Mouse (Mus musculus) forebrain, embryonic 12.5 days (tissue): ENCODE measurements at regions not wholly inside any gene's neighbourhood (a gene's known extent, or its start where the extent isn't known, plus 50 kb on each side); places are given as distances from the start of the nearest gene placed in this dataset.

Experiments
- ATAC-seq: fragments of 200-750 bp; cut with Nextera tagmentation; 2 replicates; pipeline ENCODE4 v1.8.0; 2017; ENCODE audit warnings: moderate TSS enrichment; ENCODE audit not compliant: low FRiP score
- H3K27ac ChIP-seq: fragments of 300-500 bp; sonication (generic); 2 replicates; pipeline ENCODE4 v1.5.1; 2016; ENCODE audit warnings: mild to moderate bottlenecking
- H3K27me3 ChIP-seq: fragments of 300-500 bp; sonication (generic); 2 replicates; pipeline ENCODE4 v1.6.1; 2016; ENCODE audit warnings: mild to moderate bottlenecking
- H3K36me3 ChIP-seq: fragments of 300-500 bp; sonication (generic); replicated peaks from 2 replicates; pipeline ENCODE4 v1.6.1; 2016; ENCODE audit warnings: mild to moderate bottlenecking
- H3K4me1 ChIP-seq: fragments of 300-500 bp; sonication (generic); 2 replicates; pipeline ENCODE4 v1.6.1; 2016
- H3K4me2 ChIP-seq: fragments of 300-500 bp; sonication (generic); 2 replicates; pipeline ENCODE4 v1.6.1; 2016; ENCODE audit warnings: mild to moderate bottlenecking, moderate library complexity
- H3K4me3 ChIP-seq: fragments of 300-500 bp; sonication (generic); replicated peaks from 2 replicates; pipeline ENCODE4 v1.5.1; 2016; ENCODE audit warnings: mild to moderate bottlenecking
- H3K9ac ChIP-seq: fragments of 300-500 bp; sonication (generic); 2 replicates; pipeline ENCODE4 v1.6.1; 2016; ENCODE audit warnings: mild to moderate bottlenecking
- H3K9me3 ChIP-seq: fragments of 300-500 bp; sonication (generic); 2 replicates; pipeline ENCODE4 v1.6.1; 2016
- WGBS: fragments of 180-500 bp; shearing (Covaris S2); methylation state at CpG from one replicate; pipeline ENCODE4 v1.1.7; 2016; 5-methylcytosine and 5-hydroxymethylcytosine counted together

- H3K36me3 ChIP-seq = no peaks in the 10 kb centered on the region
- WGBS = 72% methylated on average over 6 of the region's 6 CpGs
Measured at GRCm38 (mm10) chr7:72900816-72901215, 474.5 kb upstream of the Rgma start.

GRCm38 (mm10) chr7:72905891-72906290 lies 469.4 kb upstream of the Rgma start:
- WGBS = 49% methylated on average over 2 of the region's 2 CpGs
- no peak overlapping the region for H3K9ac ChIP-seq
- H3K36me3 ChIP-seq = no peaks in the 10 kb centered on the region
- no peaks in the 10 kb centered on the region for H3K27me3 ChIP-seq
- peaks cover 6% of the 10 kb centered on the region for H3K4me1 ChIP-seq
- H3K4me2 ChIP-seq = no peak overlapping the region
- H3K27ac ChIP-seq = no peak overlapping the region
- H3K9me3 ChIP-seq = no peaks in the 10 kb centered on the region
- no peak for ATAC-seq
- no peak overlapping the region for H3K4me3 ChIP-seq

More at GRCm38 (mm10) chr7:72900816-72901215, 474.5 kb upstream of the Rgma start:
- no peak overlapping the region for H3K4me2 ChIP-seq
- H3K27me3 ChIP-seq = no peaks in the 10 kb centered on the region
- no peak overlapping the region for H3K4me3 ChIP-seq
- no peaks in the 10 kb centered on the region for H3K9me3 ChIP-seq
- H3K4me1 ChIP-seq = peaks cover 4% of the 10 kb centered on the region
- H3K27ac ChIP-seq = no peak overlapping the region
- ATAC-seq = no peak
- H3K9ac ChIP-seq = no peak overlapping the region

DNA sequence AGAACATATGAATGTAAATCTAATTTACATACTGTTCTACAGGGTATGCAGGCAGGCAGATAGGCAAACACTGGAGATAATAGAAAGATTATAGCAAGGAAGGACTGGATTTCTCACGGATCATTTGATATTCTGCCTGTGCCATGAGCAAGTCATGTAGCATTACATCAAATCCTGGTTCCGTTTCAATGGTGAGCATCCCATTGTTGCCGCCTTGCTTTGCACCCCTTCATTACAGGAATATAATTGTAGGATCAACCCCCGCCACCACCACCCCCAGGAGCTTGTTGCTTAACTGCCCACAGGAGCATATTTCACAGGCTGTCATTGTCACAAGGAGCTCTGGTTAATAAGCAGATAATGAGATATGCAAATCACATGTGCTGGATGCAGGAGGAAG lies 468.8 kb upstream of the Rgma start:
- Histone ChIP-seq H3K4me3 (no peak overlapping the region), H3K4me1 (peaks cover 6% of the 10 kb centered on the region), H3K36me3 (no peaks in the 10 kb centered on the region), H3K9ac (no peak overlapping the region), H3K27me3 (no peaks in the 10 kb centered on the region), H3K27ac (no peak overlapping the region), H3K4me2 (no peak overlapping the region), H3K9me3 (no peaks in the 10 kb centered on the region)
- no peak for ATAC-seq
- 63% methylated on average over 4 of the region's 4 CpGs for WGBS

GRCm38 (mm10) chr7:72926772-72927380 lies 448.4 kb upstream of the Rgma start:
- Histone ChIP-seq H3K27me3 (no peaks in the 10 kb centered on the region), H3K4me2 (no peak overlapping the region), H3K4me3 (no peak overlapping the region), H3K4me1 (peaks cover 5% of the 10 kb centered on the region; the same call in 1 of the 2 replicates), H3K9me3 (no peaks in the 10 kb centered on the region), H3K9ac (no peak overlapping the region), H3K36me3 (no peaks in the 10 kb centered on the region), H3K27ac (no peak overlapping the region)
- no peak for ATAC-seq
- 73% methylated on average over 20 of the region's 20 CpGs for WGBS

DNA sequence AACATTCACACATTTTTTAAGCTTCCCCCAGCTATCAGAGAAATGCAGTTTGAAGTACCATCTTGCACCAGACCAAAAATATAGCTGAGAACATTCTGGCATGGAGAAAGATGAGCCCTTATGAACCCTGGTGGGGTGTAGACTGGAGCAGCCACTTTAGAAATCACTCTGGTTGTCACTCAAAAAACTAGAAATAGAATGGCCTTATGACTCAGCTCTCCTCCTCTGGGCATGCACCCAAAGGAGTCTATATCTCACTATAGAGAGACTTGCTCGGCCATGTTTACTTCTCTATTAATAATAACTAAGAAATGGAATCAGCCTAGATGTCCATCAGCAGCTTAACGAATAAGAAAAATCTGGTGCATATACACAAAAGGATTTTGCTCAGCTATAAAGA lies 436.5 kb upstream of the Rgma start:
- Histone ChIP-seq H3K4me2 (no peak overlapping the region), H3K36me3 (no peaks in the 10 kb centered on the region), H3K27me3 (no peaks in the 10 kb centered on the region), H3K4me1 (no peaks in the 10 kb centered on the region), H3K9me3 (no peaks in the 10 kb centered on the region), H3K4me3 (no peak overlapping the region), H3K27ac (no peak overlapping the region), H3K9ac (no peak overlapping the region)
- ATAC-seq = no peak
- WGBS = 92% methylated on average over 2 of the region's 2 CpGs

DNA sequence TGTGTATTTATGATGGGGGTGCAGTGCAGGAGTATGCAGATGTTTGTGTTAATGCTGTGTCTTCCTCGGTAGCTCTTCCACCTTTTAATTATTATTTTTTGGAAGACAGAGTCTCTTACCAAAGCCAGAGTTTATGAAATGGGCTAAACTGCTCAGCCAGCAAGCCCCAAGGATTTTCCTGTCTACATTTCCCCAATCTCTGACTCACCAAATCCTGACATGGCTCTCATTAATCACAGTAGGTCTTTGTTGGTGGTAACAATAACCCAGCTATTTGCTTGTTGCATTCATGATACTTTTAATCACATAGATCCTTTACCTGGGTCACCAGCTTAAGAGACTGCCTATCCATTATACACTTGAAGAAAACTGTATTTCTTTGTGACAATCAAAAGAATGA lies 427.8 kb upstream of the Rgma start:
- Histone ChIP-seq H3K27me3 (0 out of 2 replicates have a peak, but pooled peaks cover 3% of the 10 kb centered on the region), H3K4me3 (no peak overlapping the region), H3K36me3 (no peaks in the 10 kb centered on the region), H3K4me2 (no peak overlapping the region), H3K27ac (no peak overlapping the region), H3K9ac (no peak overlapping the region), H3K4me1 (peaks cover 16% of the 10 kb centered on the region), H3K9me3 (no peaks in the 10 kb centered on the region)
- ATAC-seq = no peak
- WGBS = 91% methylated on average over 1 of the region's 1 CpGs

GRCm38 (mm10) chr7:72948026-72948425 lies 427.3 kb upstream of the Rgma start:
- ATAC-seq = no peak
- 42% methylated on average over 5 of the region's 5 CpGs for WGBS
- peaks cover 16% of the 10 kb centered on the region for H3K4me1 ChIP-seq
- no peak overlapping the region for H3K4me2 ChIP-seq
- H3K9me3 ChIP-seq = no peaks in the 10 kb centered on the region
- no peaks in the 10 kb centered on the region for H3K36me3 ChIP-seq
- no peak overlapping the region for H3K27ac ChIP-seq
- no peak overlapping the region for H3K9ac ChIP-seq
- no peak overlapping the region for H3K4me3 ChIP-seq
- H3K27me3 ChIP-seq = 0 out of 2 replicates have a peak, but pooled peaks cover 3% of the 10 kb centered on the region

DNA sequence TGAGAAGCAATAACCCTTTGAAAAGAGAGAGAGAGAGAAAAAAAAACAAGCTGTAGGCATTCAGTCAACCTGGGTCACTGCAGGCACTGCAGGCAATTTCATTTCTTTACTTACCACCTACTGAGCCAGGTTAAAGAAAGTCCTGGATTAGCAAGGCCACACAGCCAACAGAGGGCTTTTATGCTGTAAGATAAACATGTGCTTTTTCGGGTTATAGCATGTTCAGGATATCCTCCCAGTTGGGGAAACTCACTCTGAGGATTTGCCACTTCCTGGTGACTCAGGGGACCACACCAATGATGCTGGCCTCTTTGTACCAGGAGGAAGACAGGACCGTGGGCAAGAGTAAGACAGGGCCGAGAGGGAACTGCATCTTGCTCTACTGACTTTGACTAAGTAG lies 426.6 kb upstream of the Rgma start:
- Histone ChIP-seq H3K9ac (no peak overlapping the region), H3K4me2 (no peak overlapping the region), H3K27me3 (0 out of 2 replicates have a peak, but pooled peaks cover 3% of the 10 kb centered on the region), H3K27ac (no peak overlapping the region), H3K36me3 (no peaks in the 10 kb centered on the region), H3K4me3 (no peak overlapping the region), H3K9me3 (no peaks in the 10 kb centered on the region), H3K4me1 (peaks cover 16% of the 10 kb centered on the region)
- no peak for ATAC-seq
- WGBS = 17% methylated on average over 3 of the region's 3 CpGs

DNA sequence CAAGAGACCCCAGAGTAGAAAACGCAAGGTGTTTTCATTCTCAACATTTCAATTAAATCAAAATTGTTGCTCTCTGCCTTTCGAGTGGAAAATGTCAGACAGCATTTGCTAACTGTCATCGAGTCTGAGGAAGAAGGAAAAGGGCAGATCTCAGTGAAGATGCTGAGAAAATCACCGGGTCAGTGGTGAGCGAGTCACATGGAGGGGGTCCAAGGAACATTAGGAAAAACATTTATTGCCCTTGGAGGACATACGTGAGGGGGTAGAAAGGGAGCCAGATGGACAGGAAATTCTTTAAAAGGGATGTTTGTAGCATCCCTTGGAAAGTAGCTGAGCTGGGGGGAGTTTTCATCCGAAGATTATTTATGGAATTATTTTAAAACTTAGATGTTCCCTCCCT lies 425.4 kb upstream of the Rgma start:
- Histone ChIP-seq H3K4me3 (no peak overlapping the region), H3K27me3 (0 out of 2 replicates have a peak, but pooled peaks cover 3% of the 10 kb centered on the region), H3K4me1 (peaks cover 16% of the 10 kb centered on the region), H3K4me2 (no peak overlapping the region), H3K9me3 (no peaks in the 10 kb centered on the region), H3K36me3 (no peaks in the 10 kb centered on the region), H3K27ac (no peak overlapping the region), H3K9ac (no peak overlapping the region)
- WGBS = 80% methylated on average over 7 of the region's 7 CpGs
- no peak for ATAC-seq

DNA sequence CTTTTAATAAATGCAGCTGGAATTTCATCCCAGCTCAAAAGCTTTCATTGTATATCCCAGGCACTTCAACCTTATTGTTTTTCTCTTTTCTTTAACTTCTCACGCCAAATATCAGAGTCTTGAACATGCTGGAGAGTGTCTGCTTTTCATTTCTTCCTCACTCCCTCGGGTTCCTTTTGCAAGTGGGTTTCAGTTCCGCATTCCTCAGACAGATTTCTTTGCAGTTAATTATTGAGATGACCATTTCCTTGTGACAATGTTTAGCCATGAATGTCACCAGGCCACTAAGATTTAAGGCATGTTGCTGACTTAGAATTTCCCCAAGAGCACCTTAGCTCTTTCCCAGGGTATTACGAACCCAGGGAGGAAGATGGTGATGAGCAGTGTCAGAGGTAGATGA lies 417.6 kb upstream of the Rgma start:
- Histone ChIP-seq H3K4me1 (peaks cover 7% of the 10 kb centered on the region; the same call in 1 of the 2 replicates), H3K27ac (no peak overlapping the region), H3K4me2 (no peak overlapping the region), H3K4me3 (no peak overlapping the region), H3K36me3 (no peaks in the 10 kb centered on the region), H3K27me3 (no peaks in the 10 kb centered on the region), H3K9ac (no peak overlapping the region), H3K9me3 (no peaks in the 10 kb centered on the region)
- no peak for ATAC-seq
- 62% methylated on average over 4 of the region's 4 CpGs for WGBS

- Histone ChIP-seq H3K4me2 (no peak overlapping the region), H3K4me1 (peaks cover 13% of the 10 kb centered on the region; the same call in 1 of the 2 replicates), H3K9ac (no peak overlapping the region), H3K36me3 (no peaks in the 10 kb centered on the region), H3K9me3 (no peaks in the 10 kb centered on the region), H3K27ac (no peak overlapping the region), H3K4me3 (no peak overlapping the region), H3K27me3 (no peaks in the 10 kb centered on the region)
- WGBS = 81% methylated on average over 4 of the region's 4 CpGs
- no peak for ATAC-seq
Measured at GRCm38 (mm10) chr7:72961321-72961720, 414.0 kb upstream of the Rgma start.

- H3K9me3 ChIP-seq = no peaks in the 10 kb centered on the region
- no peak overlapping the region for H3K4me3 ChIP-seq
- H3K4me2 ChIP-seq = no peak overlapping the region
- peaks cover 13% of the 10 kb centered on the region; the same call in 1 of the 2 replicates for H3K4me1 ChIP-seq
- H3K9ac ChIP-seq = no peak overlapping the region
- no peaks in the 10 kb centered on the region for H3K36me3 ChIP-seq
- H3K27me3 ChIP-seq = no peaks in the 10 kb centered on the region
- H3K27ac ChIP-seq = no peak overlapping the region
- no peak for ATAC-seq
- 58% methylated on average over 3 of the region's 3 CpGs for whole genome bisulfite sequencing
Measured at GRCm38 (mm10) chr7:72962815-72963214, 412.5 kb upstream of the Rgma start.

DNA sequence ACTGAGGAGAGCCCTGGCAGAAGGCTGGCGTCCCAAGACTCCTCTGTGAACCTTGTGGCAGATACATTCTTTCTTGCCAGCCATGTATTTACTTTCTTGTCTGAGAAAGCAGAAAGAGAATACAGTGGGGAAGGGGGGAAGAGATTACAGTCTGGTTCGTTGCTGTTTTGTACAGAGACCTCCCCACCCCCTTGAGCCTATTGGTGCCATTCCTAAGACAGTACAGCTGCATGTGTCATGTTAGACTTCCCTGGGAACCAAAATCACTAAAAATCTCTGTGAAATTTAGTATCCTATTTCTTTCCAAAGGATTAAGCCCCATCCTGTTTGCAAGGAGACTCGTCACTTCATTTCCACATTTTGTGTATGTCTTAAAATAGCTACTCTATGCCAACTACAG lies 411.4 kb upstream of the Rgma start:
- no peak overlapping the region for H3K4me2 ChIP-seq
- H3K4me3 ChIP-seq = no peak overlapping the region
- H3K4me1 ChIP-seq = peaks cover 13% of the 10 kb centered on the region; the same call in 1 of the 2 replicates
- 86% methylated on average over 3 of the region's 3 CpGs for WGBS
- no peaks in the 10 kb centered on the region for H3K27me3 ChIP-seq
- H3K9ac ChIP-seq = no peak overlapping the region
- no peak for ATAC-seq
- no peaks in the 10 kb centered on the region for H3K36me3 ChIP-seq
- no peak overlapping the region for H3K27ac ChIP-seq
- no peaks in the 10 kb centered on the region for H3K9me3 ChIP-seq
